Mouse (Mus musculus) embryonic fibroblast, embryonic 13.5 days (primary cell): Measurements from ENCODE around the gene Prg3.

Source experiments
- CTCF ChIP-seq: IDR thresholded peaks from 2 replicates; pipeline ENCODE4 v1.5.1; 2011; ENCODE audit warnings: mild to moderate bottlenecking, control low read depth, low read length, moderate library complexity, borderline replicate concordance; ENCODE audit not compliant: insufficient read depth
- POLR2A ChIP-seq: IDR thresholded peaks from 2 replicates; pipeline ENCODE4 v1.6.1; 2011; ENCODE audit warnings: low read depth, mild to moderate bottlenecking, control low read depth, low read length, moderate library complexity

GRCm38 (mm10) chr2:84961901-84962300 is 26.1 kb upstream of the Prg3 start:
- TF ChIP-seq CTCF, result no peak
- TF ChIP-seq POLR2A, result no peak
